Mouse (Mus musculus): ENCODE measurements around the gene Rnf6. TPM values are rescaled to one million over a fixed set of nuclear protein-coding genes. Genes with fewer than 3 reads are reported as not detected.

Rnf6 gene
- total RNA-seq (2015) = 17.9 and 18.7 TPM in 2 replicates
- total RNA-seq (2017) = 40.3 and 42.0 TPM in 2 replicates

DNA sequence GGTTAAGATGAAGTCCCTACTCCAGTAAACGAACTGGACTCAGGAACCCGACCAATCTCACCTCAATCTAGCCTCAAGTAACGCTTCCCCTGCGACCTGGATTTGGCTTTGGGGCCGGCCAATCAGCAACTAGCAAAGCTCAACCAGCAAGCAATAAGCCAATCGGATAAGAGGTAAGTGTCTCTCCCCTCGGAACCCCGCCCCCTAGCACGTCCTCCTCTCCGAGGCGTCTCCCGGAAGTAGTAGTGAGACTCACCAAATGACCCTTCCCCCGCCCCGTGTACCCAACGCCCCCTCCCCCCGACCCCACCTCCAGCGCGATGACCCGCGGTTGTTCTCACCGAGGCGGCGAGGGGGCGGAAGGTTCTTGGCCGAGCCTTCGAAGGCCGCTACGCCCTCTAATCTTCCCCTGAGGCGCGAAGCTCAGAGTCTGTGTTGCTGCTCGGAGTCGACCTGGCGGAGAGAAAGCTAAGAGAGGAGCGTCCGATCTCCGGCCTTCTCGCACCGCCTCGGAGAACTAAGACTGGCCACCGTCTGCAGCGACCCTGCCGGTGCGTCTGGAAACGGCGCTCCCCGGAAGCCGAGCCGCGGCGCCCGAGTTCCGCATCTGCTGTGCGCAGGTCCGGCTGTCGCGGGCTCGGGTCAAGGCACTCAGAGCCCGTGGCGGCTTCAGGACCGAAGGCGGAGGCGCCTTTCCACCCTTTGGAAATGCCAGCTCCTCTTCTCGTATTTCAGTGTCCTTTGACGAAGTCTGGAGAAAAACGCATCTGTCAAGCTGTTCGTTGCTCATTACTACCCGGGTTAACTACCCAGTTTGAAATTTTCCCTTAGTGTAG, at the start of gene Rnf6:
Rnf6 (minus strand) TSS at position 677 of the 836 bp plus-strand sequence.
- ATAC-seq (replicated peaks; ENCODE audit: poor library complexity) = peak; percentile 95

DNA sequence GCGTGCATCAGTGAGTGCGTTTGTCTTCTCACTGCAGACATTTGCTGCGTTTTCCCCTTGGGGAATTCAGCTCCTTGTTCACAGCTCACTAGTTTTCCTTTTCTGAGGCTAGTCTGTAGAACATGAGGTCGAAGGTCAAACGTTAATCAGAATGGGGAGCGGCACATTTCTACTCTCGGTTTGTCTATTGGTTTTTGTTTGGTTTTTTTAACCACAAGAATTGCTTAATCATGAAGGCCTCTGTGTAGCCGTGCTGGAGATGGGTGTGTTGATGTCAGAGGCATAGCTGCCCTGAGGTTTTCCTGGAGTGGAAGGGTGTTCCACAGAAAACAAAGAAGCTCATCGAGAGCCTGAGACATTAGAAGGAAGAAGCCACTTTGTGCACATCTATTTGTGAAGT, 49.2 kb upstream of the Rnf6 start:
- no peak for ATAC-seq (replicated peaks; ENCODE audit: poor library complexity)

DNA sequence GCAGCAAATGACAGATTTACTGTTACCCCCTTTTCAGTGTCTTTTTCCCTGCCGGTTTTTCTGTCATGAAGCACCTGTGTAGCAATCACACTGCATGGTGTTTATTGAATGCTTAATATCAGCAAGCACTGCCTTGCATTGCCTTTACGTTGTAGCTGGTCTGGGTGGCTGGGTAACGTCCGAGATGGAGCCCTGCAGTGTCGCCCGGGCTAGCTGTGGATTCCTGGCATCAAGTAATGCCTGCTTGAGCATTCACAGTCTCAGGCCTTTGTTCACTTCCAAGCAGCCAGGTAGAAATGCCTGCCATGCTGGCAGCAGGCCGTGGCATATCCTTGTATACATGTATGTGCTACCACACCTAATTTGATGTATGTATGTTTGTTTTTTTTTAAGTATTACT, 46.4 kb upstream of the Rnf6 start:
- no peak for ATAC-seq (replicated peaks; ENCODE audit: poor library complexity)

DNA sequence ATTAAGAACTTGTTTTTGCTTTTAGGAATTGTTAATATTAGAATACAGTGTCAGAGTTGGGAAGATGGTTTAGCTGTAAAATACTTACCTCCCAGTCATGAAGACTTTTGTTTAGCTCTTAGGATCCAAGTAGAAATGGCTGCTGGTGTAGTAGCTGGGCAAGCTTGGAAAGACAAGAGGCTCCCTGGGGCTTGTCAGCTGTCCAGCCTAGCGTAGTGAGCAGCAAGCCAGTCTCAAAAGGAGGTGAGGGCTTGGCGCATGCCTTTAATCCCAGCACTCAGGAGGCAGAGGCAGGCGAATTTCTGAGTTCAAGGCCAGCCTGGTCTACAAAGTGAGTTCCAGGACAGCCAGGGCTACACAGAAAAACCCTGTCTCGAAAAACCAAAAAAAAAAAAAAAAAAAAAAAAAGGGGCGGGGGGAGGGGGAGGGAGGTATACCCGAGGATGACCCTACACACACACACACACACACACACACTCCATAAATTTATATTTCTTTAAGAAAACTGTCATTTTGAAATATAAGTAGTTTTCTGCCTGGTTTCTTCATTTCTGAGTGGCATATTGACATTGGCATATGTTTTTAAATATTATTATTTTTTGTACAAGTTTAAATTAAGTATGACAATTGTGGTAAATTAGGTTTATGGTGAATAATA, 44.7 kb upstream of the Rnf6 start:
- ATAC-seq (replicated peaks; ENCODE audit: poor library complexity) = no peak

DNA sequence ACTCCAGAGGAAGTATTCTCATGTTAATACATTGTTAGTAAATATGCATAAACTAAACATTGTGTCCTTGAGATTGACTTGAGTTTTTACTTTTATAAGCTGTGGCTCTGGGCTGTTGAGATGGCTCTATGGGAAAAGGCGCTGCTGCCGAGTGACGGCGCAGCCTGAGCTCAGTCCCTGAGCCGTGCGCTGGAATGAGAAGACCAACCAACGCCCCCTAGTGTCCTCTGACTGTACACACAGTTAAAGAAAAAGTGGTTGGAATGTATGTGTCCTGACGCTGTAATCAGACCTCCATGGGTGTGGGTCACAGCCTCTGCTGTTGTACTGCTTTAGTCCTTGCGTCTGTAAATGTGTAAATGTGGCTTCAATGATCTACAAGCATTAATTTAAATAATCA, 38.6 kb upstream of the Rnf6 start:
- peak; percentile 44; the same call in 1 of the 2 replicates for ATAC-seq (replicated peaks; ENCODE audit: poor library complexity)

DNA sequence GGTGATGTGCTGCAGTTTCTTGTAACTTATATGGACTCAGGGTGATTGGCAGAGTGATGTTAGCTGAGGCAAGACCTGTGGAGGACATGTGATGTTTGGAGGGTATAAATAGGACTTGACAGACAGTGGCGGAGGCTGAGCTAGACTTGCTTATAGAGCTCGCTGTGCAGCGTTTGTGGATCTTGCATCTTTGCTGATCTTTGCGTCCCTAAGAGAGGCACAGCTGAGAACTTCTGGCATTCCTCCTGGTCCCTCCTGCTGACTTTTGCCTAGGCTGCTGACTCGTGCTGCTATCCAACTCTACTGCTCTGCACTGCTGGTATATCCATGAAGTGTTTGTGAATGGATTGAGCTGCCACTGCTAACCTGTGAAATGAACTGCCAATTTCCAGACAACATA, 32.3 kb upstream of the Rnf6 start:
- no peak for ATAC-seq (replicated peaks; ENCODE audit: poor library complexity)

DNA sequence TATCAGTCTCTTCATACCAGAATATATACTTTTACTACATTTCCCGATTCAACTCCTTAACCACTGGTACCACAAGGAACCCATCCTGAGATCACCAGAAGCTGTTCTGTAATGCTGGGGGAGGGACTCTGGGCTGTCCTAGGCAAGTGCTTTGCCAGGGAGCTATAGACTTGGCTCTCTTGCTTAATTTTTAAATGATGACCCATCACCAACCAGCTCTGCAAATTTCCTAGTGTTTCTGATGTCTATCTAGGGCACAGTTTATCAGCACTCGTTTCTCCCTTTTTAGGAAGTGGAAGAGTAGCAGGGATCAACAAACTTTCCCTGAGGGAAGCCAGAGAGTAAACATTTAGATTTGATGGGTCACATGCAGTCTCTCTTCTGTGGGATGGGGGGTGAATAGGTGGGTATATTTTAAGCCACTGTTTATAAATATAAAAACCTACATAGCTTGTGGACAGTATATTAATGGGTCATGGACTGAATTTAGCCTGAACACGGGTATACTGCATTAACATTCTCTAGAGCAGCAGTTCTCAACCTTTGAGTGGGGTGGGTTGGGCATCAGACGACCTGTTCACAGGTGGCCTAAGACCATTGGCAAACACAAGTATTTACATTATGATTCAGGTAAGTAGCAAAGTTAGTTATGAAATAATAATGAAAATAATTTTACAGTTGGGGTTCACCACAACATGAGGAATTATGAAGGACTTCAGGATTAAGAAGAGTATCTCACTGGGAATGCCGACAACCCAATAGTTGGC, 30.5 kb upstream of the Rnf6 start:
- ATAC-seq (replicated peaks; ENCODE audit: poor library complexity) = no peak

DNA sequence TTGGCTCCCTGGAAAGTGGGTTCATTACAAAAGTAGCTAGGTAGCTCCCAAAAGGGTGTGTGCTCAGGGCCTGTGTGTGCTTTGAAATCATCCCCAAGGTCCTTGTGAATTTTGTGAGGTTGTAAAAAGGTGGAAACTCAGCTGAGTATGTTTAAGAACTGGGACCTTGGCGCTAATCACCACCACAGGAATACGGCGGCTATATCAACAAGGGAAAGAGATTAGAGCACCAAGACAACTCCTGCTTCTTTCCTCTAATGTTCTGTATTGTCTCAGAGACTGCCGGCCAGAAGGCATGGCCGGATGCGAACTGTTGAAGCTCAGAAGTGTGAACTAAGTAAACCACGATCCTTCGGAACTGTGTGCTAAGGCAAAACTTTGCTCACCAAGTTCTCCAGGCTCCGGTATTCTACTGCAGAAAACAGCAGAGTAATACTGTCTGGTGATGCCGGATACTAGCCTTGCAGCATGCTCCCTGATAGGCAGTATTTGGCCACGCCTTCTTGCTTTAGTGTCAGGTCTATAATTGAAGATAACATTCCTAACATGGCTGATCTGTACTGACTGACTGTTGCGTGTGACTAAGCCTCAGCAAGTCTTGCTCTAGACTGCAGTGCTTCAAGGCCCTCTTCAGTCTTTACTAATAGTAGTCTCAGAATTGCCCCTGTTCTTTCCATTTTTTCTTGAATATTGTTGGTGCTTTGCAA, 29.2 kb upstream of the Rnf6 start:
- ATAC-seq (replicated peaks; ENCODE audit: poor library complexity) = peak; percentile 61

DNA sequence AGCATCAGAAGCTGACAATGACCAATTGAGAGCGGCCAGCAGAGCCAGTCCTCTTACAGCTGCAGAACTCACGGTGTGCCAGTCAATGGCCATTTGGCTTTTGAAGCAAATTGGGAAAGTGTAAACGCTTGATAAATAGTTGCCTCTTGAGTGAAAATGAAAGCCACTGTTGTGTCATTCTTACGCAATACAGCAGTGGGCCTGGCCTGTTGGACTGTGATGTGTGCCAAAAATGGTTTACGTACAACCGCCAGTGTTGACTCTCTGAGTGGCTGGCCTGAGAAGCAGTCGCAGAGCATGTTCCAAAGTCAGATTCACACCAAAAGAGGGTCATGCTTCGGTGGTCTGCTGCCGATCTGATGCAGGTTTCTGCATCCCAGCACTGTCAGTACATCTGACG, 27.4 kb upstream of the Rnf6 start:
- peak; percentile 64 for ATAC-seq (replicated peaks; ENCODE audit: poor library complexity)

DNA sequence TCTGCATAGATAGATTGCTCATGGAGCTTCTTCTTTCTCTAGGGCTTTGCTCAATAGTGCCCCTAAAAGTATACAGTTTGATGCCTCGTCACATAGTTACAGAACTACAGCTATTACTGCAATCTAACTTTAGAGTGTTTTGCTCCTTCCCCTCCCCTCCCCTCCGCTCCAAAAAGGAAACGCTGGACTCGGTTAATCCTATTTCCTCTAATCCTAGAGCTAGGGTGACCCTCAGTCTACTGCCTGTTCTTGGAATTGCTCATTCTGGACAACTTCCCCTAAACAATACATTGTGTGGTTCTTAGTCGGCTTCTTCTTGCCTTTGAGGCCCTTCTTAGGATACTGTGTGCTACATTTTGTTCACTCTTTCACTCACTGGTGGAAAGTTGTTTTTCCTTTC, 26.4 kb upstream of the Rnf6 start:
- ATAC-seq (replicated peaks; ENCODE audit: poor library complexity) = peak; percentile 47

DNA sequence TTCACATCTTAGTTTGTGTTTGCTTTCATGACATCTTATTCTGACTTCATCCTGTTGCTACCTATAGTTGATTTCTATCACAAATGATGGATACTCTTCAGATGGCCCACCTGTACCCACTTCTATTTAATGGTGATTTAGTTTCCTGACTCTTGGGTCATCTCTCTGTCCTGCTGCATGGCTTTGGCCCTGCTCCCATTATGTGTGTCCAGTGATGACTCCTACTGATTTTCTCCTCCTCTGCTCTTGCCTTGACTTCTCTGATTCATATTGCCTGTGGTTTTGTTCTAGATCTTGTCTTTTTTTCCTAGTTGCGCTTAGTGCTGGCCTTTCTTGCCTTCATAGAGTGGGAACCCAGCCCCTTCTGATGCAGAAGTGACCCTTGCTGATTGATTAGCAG, 25.0 kb upstream of the Rnf6 start:
- no peak for ATAC-seq (replicated peaks; ENCODE audit: poor library complexity)

DNA sequence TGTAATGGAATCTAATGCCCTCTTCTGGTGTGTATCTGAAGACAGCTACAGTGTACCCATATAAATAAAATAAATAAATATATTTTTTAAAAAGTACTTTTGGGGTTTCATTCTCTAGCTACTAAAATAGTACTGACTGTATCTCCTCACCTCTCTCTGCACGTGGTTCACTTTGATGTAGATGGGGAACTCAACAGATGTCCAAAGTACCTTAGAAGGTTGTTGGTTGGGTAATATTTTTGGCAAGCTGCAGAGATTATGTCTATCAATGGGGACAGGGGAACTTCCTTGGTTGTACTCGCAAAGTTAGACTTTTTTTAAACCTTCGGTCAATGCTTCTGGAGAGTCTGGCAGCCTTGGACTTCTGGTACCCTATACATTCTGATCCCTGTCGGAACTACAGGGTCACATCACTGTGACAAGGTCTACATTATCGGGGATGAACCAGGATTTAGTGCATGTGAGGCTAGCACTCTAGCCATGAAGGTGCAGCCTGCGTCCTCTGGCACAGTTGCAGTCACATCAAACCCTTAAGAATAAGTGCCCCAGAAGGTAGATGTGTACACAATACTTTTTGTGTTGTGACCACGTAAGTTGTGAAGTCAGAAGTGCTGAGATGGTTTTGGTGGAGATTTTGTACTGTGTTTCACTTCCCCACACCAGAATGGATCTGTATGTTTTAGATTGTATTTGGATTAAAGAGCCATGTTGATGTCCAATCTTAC, 24.5 kb upstream of the Rnf6 start:
- ATAC-seq (replicated peaks; ENCODE audit: poor library complexity) = no peak

DNA sequence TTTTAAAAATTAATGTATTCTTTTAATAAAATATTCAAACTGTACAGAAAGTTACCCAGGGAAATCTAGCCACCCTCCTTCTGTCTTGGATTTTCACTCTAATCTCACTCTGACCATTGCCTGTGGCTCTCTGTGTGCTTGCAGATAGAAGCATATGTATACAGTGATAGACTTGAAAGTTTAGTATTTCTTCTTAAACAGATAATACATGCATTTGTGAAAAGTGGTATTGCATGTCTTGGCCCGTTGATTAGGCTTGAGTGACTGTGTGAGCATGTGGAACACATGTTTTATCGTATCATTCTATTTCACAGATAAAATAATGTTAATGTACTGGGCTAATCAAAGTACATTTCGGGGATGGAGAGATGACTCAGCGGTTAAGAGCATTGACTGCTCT, 23.8 kb upstream of the Rnf6 start:
- peak; percentile 38 for ATAC-seq (replicated peaks; ENCODE audit: poor library complexity)

DNA sequence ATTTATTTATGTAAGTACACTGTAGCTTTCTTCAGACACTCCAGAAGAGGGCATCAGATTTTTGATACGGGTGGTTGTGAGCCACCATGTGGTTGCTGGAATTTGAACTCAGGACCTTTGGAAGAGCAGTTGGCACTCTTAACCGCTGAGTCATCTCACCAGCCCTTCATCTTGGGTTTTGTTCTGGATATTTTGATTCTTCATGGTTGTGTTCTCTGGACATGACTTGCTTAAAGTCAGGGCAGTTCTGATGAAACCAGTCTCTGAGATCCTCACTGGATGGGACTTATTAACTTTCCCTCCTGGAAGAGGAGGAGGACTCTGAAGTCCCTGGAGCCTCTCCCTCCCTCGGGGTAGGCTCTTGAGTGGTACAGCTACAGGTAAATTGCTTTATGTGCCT, 19.8 kb upstream of the Rnf6 start:
- no peak for ATAC-seq (replicated peaks; ENCODE audit: poor library complexity)

DNA sequence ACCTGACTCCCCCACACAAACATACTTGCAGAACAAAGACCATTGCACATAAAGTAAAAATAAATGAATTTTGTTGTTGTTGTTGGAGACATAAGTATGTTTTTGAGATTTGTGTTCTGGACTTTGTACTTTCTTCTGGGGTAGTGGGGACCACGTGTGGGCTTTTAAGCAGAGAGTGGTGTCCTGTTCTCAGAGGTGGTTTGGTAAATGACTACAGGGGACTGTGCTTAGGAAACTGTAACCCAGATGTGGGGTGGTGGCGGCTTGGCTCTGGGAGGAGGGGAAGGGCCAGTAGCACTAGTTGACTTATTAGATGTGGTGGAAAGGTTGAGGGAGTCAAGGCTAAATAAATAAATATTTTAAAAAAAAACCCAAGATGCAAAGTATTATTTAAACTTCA, 19.4 kb upstream of the Rnf6 start:
- no peak for ATAC-seq (replicated peaks; ENCODE audit: poor library complexity)

DNA sequence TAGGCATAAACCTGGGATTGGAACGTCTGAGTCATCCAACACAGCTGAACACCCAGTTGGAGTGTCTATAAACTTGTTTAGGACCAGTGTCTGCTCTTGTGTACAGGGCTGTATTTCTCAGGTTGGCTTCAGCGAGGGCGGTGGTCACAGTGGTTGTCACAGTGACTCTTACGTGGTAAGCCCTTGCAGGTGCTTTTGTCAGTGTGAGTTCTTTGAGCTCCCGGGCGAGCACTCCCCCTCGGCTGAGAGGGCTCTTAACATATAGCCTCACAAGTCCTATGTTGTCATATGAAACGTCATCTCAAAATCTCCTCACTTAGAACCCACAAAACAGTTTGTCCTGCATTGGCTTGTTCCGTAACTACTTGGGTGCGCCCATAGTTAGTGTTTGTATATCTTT, 16.9 kb upstream of the Rnf6 start:
- ATAC-seq (replicated peaks; ENCODE audit: poor library complexity) = no peak

DNA sequence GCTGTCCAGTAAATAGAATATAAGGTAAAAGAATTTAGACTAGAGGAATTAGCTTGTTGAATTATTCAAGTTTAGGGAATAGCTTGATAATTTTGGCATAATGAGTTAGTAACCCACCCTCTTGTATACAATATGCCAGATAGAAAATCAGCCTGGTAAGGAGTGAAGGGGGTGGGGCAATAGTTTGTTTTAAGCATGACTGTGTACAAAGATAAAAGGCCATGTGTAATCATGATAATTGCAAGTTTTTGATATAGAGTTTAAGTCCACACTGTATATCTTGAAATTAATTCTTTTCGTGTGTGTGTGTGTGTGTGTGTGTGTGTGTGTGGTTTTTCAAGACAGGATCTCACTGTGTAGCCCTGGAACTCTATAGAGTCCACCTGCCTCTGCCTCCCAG, 13.0 kb upstream of the Rnf6 start:
- ATAC-seq (replicated peaks; ENCODE audit: poor library complexity) = no peak

DNA sequence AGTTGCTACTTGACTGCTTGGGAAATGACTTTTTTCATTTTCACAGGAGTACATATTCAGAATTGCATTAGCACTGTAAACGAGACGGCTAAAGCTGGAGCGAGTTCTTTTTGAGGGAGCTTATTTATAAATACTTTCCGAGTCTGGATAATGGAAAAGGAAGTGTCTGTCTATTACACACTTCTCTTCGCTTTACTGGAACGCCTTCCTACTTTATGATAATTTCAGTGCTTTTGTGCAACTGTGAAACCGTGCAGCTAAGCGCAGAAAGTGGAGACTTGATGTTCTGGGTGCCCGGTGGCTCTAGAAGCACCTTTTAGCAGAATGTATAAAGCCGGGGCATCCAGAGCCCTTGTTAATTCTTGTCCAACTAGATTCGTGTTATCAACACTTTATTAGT, 11.5 kb upstream of the Rnf6 start:
- ATAC-seq (replicated peaks; ENCODE audit: poor library complexity) = no peak

DNA sequence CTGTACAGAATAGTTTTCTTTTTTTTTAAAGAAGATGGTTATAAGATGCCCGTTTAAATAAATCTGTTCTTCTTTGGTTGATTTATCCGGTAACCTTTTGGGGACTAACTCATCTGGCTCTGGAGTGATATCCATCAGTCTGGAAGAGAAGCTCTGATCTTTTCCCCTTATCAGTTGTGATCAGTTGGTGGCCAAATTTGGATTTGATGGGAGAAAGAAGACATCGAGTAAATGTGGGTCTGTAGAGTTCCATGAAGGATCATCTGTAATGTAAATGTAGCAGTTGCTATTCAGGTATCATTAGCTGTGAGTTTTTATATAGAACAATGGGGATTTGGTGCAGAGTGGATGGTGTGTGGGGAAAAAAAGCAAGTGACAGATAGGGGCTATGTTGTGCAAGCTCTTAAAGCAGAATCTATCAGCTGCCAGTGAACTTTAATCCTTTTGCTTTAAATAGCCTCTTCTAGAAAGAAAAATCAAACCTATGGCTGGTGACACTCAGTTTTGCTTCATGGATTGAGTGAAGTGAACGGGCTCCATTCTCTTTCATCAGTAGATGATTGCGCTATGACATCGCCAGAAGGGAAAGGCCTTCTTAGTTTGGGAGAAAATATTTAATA, 10.8 kb upstream of the Rnf6 start:
- no peak for ATAC-seq (replicated peaks; ENCODE audit: poor library complexity)

DNA sequence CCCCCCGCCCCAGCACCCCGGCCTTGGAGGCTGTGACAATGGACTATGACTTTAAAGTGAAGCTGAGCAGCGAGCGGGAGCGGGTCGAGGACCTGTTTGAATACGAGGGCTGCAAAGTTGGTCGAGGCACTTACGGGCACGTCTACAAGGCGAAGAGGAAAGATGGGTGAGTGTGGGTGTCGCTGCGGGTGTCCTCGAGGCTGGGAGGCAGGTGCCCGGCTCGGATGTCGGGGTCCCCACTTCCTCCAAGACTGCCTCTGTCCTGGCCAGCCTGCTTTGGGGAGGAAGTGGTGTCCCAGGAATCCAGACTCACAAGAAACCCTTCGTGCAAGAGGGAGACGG, 10.3 kb upstream of the Rnf6 start:
- peak; percentile 22 for ATAC-seq (replicated peaks; ENCODE audit: poor library complexity)

Measured in megakaryocyte progenitor cell, adult 5-6 weeks (primary cell).